Mouse (Mus musculus): ENCODE results near the gene Gm45844. TPM values are rescaled to one million over a fixed set of nuclear protein-coding genes. Genes with fewer than 3 reads are reported as not detected.

Gm45844 gene
- polyA plus RNA-seq (2012; rRNA removed) = 7.8 and 8.2 TPM in 2 replicates

GRCm38 (mm10) chr7:7277966-7278567 lies at the start of gene Gm45844:
Gene Gm45844 (minus strand): TSS chr7:7278289.

GRCm38 (mm10) chr7:7247228-7247627 lies 30.9 kb downstream of the Gm45844 start, which contains the start of gene Vmn2r29:
Gene Vmn2r29 (minus strand): TSS chr7:7247328.

GRCm38 (mm10) chr7:7209313-7210151 lies 68.6 kb downstream of the Gm45844 start, which contains the start of gene Zfp772:
Gene Zfp772 (minus strand): TSS chr7:7209998.

GRCm38 (mm10) chr7:7171227-7172147 lies 106.6 kb downstream of the Gm45844 start, which contains the start of gene Zfp418:
Gene Zfp418 (plus strand): TSS chr7:7171330.

Other genes with a start within 250 kb of the Gm45844 start
- gene Zfp954, start 156.8 kb downstream of the Gm45844 start, polyA plus RNA-seq (2012; rRNA removed) = 21.7 and 22.3 TPM in 2 replicates
- gene Zfp773, start 141.5 kb downstream of the Gm45844 start, polyA plus RNA-seq (2012; rRNA removed) = 4.7 and 4.9 TPM in 2 replicates
- 2.7 and 2.8 TPM in 2 replicates for gene Zfp418, start 107.0 kb downstream of the Gm45844 start, polyA plus RNA-seq (2012; rRNA removed)
- 11.9 and 12.8 TPM in 2 replicates for gene Zfp772, start 68.3 kb downstream of the Gm45844 start, polyA plus RNA-seq (2012; rRNA removed)
- 2.6 and 3.9 TPM in 2 replicates for gene Vmn2r29, start 31.0 kb downstream of the Gm45844 start, polyA plus RNA-seq (2012; rRNA removed)
- gene Clcn4, start 22.6 kb upstream of the Gm45844 start, polyA plus RNA-seq (2012; rRNA removed) = 96.1 and 96.7 TPM in 2 replicates
- not detected in 2 replicates for gene Vmn2r30, start 59.3 kb upstream of the Gm45844 start, polyA plus RNA-seq (2012; rRNA removed)
- gene Gm45783, start 96.3 kb upstream of the Gm45844 start, polyA plus RNA-seq (2012; rRNA removed) = not detected in 2 replicates
- not detected in 2 replicates for gene Vmn2r31, start 121.4 kb upstream of the Gm45844 start, polyA plus RNA-seq (2012; rRNA removed)
- gene Vmn2r32, start 201.7 kb upstream of the Gm45844 start, polyA plus RNA-seq (2012; rRNA removed) = not detected in 2 replicates